Mouse (Mus musculus): ENCODE data around the gene Afap1l2. TPM values are rescaled to one million over a fixed set of nuclear protein-coding genes. Genes with fewer than 3 reads are reported as not detected.

The Afap1l2 gene
- total RNA-seq, 1 experiment from 2014 or later = 15.2 TPM

- DNase-seq = no peak
Measured at GRCm38 (mm10) chr19:56874601-56875315, 133.3 kb downstream of the Afap1l2 start.

GRCm38 (mm10) chr19:56873816-56874600 lies 134.0 kb downstream of the Afap1l2 start, which contains the start of gene Vwa2:
Gene Vwa2 (plus strand): TSS chr19:56874249.
- DNase-seq = peak; percentile 18

GRCm38 (mm10) chr19:56867701-56868100 lies 140.3 kb downstream of the Afap1l2 start:
- DNase-seq = no peak

Other genes with a start within 250 kb of the Afap1l2 start
- 21.0 and 25.7 TPM in 2 replicates for gene Ccdc186, start 186.0 kb downstream of the Afap1l2 start, total RNA-seq (2021)
- not detected in 2 replicates for gene Tdrd1, start 182.0 kb downstream of the Afap1l2 start, total RNA-seq (2021)
- not detected in 2 replicates for gene Vwa2, start 134.0 kb downstream of the Afap1l2 start, total RNA-seq (2021)

Data from adrenal gland, postnatal 14 days (tissue).